Mouse (Mus musculus): Measurements from ENCODE around the gene Tssc4. TPM values are rescaled to one million over a fixed set of nuclear protein-coding genes. Genes with fewer than 3 reads are reported as not detected.

Tssc4 gene
- polyA plus RNA-seq, 1 experiment from 2014 or later: 90.7 TPM

- Histone ChIP-seq H3K27me3 (ENCODE audit: control insufficient read depth, insufficient read depth, low read depth, low read length) (no peaks in the 10 kb centered on the region), H3K4me1 (ENCODE audit: control insufficient read depth, insufficient read depth, low read length) (peaks cover 30% of the 10 kb centered on the region), H3K9me3 (replicated peaks; ENCODE audit: control insufficient read depth, low read length, poor library complexity, severe bottlenecking) (no peaks in the 10 kb centered on the region), H3K27ac (ENCODE audit: low read length) (peak overlapping the region; percentile 89), H3K36me3 (ENCODE audit: control insufficient read depth, insufficient read depth, low read length) (no peaks in the 10 kb centered on the region; the same call in 1 of the 2 replicates), H3K4me3 (ENCODE audit: low read depth, low read length) (peak overlapping the region; percentile 96), H3K9ac (ENCODE audit: low read depth, low read length) (peak overlapping the region; percentile 98), H3K4me2 (ENCODE audit: low read length) (peak overlapping the region; percentile 88)
- ATAC-seq: peak; percentile 83
- WGBS: 1% methylated on average over 45 of the region's 46 CpGs
Observed at GRCm38 (mm10) chr7:143053008-143053899, 15.8 kb upstream of the Tssc4 start.

GRCm38 (mm10) chr7:143053961-143054611 lies 15.0 kb upstream of the Tssc4 start:
- 71% methylated on average over 11 of the region's 11 CpGs for WGBS
- no peak overlapping the region for H3K27ac ChIP-seq (ENCODE audit: low read length)
- no peaks in the 10 kb centered on the region for H3K27me3 ChIP-seq (ENCODE audit: control insufficient read depth, insufficient read depth, low read depth, low read length)
- peak; percentile 1; the same call in 1 of the 2 replicates for ATAC-seq
- H3K4me1 ChIP-seq (ENCODE audit: control insufficient read depth, insufficient read depth, low read length): peaks cover 35% of the 10 kb centered on the region
- no peaks in the 10 kb centered on the region; the same call in 1 of the 2 replicates for H3K36me3 ChIP-seq (ENCODE audit: control insufficient read depth, insufficient read depth, low read length)
- peak overlapping the region; percentile 98 for H3K9ac ChIP-seq (ENCODE audit: low read depth, low read length)
- H3K9me3 ChIP-seq (replicated peaks; ENCODE audit: control insufficient read depth, low read length, poor library complexity, severe bottlenecking): no peaks in the 10 kb centered on the region
- H3K4me2 ChIP-seq (ENCODE audit: low read length): peak overlapping the region; percentile 88
- H3K4me3 ChIP-seq (ENCODE audit: low read depth, low read length): peak overlapping the region; percentile 96

DNA sequence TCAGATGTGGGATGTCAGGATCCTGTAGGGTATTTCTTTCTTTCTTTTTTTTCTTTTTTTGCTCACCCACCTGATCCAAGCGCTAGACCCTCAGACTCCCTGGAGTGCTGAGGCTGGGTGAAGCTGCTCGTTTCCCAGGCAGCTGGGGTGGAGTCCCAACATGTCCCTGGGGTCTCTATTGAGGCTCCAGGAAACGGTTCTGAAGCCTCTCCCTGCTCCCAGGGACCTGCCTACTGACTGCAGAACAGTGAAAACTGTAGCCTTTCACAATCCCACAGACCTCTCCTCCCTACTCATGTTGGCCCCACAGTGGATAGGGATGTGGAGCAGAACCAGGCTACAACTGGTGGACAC lies 14.5 kb upstream of the Tssc4 start:
- no peaks in the 10 kb centered on the region; the same call in 1 of the 2 replicates for H3K36me3 ChIP-seq (ENCODE audit: control insufficient read depth, insufficient read depth, low read length)
- WGBS: 39% methylated on average over 3 of the region's 3 CpGs
- peak overlapping the region; percentile 96; the same call in 1 of the 2 replicates for H3K4me3 ChIP-seq (ENCODE audit: low read depth, low read length)
- peaks cover 38% of the 10 kb centered on the region for H3K4me1 ChIP-seq (ENCODE audit: control insufficient read depth, insufficient read depth, low read length)
- H3K9me3 ChIP-seq (replicated peaks; ENCODE audit: control insufficient read depth, low read length, poor library complexity, severe bottlenecking): no peaks in the 10 kb centered on the region
- no peak for ATAC-seq
- no peaks in the 10 kb centered on the region for H3K27me3 ChIP-seq (ENCODE audit: control insufficient read depth, insufficient read depth, low read depth, low read length)
- peak overlapping the region; percentile 98; the same call in 1 of the 2 replicates for H3K9ac ChIP-seq (ENCODE audit: low read depth, low read length)
- peak overlapping the region; percentile 88 for H3K4me2 ChIP-seq (ENCODE audit: low read length)
- no peak overlapping the region for H3K27ac ChIP-seq (ENCODE audit: low read length)

- WGBS: 88% methylated on average over 3 of the region's 3 CpGs
Observed at GRCm38 (mm10) chr7:143055001-143055400, 14.0 kb upstream of the Tssc4 start.

GRCm38 (mm10) chr7:143055499-143056186 lies 13.4 kb upstream of the Tssc4 start:
- WGBS: 77% methylated on average over 11 of the region's 11 CpGs
- H3K4me1 ChIP-seq (ENCODE audit: control insufficient read depth, insufficient read depth, low read length): peaks cover 38% of the 10 kb centered on the region
- H3K9me3 ChIP-seq (replicated peaks; ENCODE audit: control insufficient read depth, low read length, poor library complexity, severe bottlenecking): no peaks in the 10 kb centered on the region
- no peak overlapping the region for H3K9ac ChIP-seq (ENCODE audit: low read depth, low read length)
- no peak overlapping the region for H3K27ac ChIP-seq (ENCODE audit: low read length)
- H3K36me3 ChIP-seq (ENCODE audit: control insufficient read depth, insufficient read depth, low read length): no peaks in the 10 kb centered on the region; the same call in 1 of the 2 replicates
- no peak overlapping the region for H3K4me3 ChIP-seq (ENCODE audit: low read depth, low read length)
- no peaks in the 10 kb centered on the region for H3K27me3 ChIP-seq (ENCODE audit: control insufficient read depth, insufficient read depth, low read depth, low read length)
- no peak for ATAC-seq
- peak overlapping the region; percentile 22; the same call in 1 of the 2 replicates for H3K4me2 ChIP-seq (ENCODE audit: low read length)

More at GRCm38 (mm10) chr7:143055001-143055400, 14.0 kb upstream of the Tssc4 start:
- Histone ChIP-seq H3K4me1 (ENCODE audit: control insufficient read depth, insufficient read depth, low read length) (peaks cover 38% of the 10 kb centered on the region), H3K4me2 (ENCODE audit: low read length) (peak overlapping the region; percentile 88), H3K27ac (ENCODE audit: low read length) (no peak overlapping the region), H3K9ac (ENCODE audit: low read depth, low read length) (peak overlapping the region; percentile 98; the same call in 1 of the 2 replicates), H3K27me3 (ENCODE audit: control insufficient read depth, insufficient read depth, low read depth, low read length) (no peaks in the 10 kb centered on the region), H3K36me3 (ENCODE audit: control insufficient read depth, insufficient read depth, low read length) (no peaks in the 10 kb centered on the region; the same call in 1 of the 2 replicates), H3K9me3 (replicated peaks; ENCODE audit: control insufficient read depth, low read length, poor library complexity, severe bottlenecking) (no peaks in the 10 kb centered on the region), H3K4me3 (ENCODE audit: low read depth, low read length) (peak overlapping the region; percentile 96; the same call in 1 of the 2 replicates)
- ATAC-seq: no peak

GRCm38 (mm10) chr7:143057023-143057422 lies 12.0 kb upstream of the Tssc4 start:
- H3K27me3 ChIP-seq (ENCODE audit: control insufficient read depth, insufficient read depth, low read depth, low read length): no peaks in the 10 kb centered on the region
- H3K4me2 ChIP-seq (ENCODE audit: low read length): peak overlapping the region; percentile 12; the same call in 1 of the 2 replicates
- H3K4me3 ChIP-seq (ENCODE audit: low read depth, low read length): no peak overlapping the region
- no peaks in the 10 kb centered on the region; the same call in 1 of the 2 replicates for H3K36me3 ChIP-seq (ENCODE audit: control insufficient read depth, insufficient read depth, low read length)
- no peak overlapping the region for H3K27ac ChIP-seq (ENCODE audit: low read length)
- H3K9me3 ChIP-seq (replicated peaks; ENCODE audit: control insufficient read depth, low read length, poor library complexity, severe bottlenecking): no peaks in the 10 kb centered on the region
- H3K4me1 ChIP-seq (ENCODE audit: control insufficient read depth, insufficient read depth, low read length): peaks cover 36% of the 10 kb centered on the region
- ATAC-seq: no peak
- 0 out of 2 replicates have a peak overlapping the region, but pooled peaks have one; percentile 6 for H3K9ac ChIP-seq (ENCODE audit: low read depth, low read length)
- WGBS: 95% methylated on average over 5 of the region's 5 CpGs

- 85% methylated on average over 9 of the region's 9 CpGs for WGBS
- H3K27ac ChIP-seq (ENCODE audit: low read length): peak overlapping the region; percentile 41
Observed at GRCm38 (mm10) chr7:143057667-143058220, 11.3 kb upstream of the Tssc4 start.

DNA sequence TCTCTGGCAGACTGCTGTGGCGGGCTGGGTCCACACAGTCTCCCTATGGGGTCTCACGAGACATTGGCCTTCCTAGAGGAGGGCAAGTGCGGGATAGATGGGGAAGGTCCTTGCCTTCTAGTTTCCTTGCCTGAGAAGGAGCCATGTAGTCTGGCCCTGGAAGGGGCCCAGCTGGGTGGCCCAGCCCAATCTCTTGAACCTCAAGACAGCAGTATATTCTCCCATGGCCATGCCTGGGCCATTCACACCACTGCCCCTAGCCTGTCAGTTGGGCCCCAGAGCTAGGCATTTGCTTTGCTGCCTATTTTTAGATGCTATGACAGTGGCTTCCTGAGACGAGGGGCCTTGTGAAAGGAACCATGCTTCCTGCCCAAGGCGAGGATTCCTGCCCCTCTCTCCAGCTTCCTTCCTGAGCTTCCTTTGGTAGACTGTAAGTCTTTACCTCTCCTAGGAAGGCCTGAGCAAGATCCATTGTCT lies 10.8 kb upstream of the Tssc4 start:
- 83% methylated on average over 5 of the region's 5 CpGs for WGBS
- peak overlapping the region; percentile 41 for H3K27ac ChIP-seq (ENCODE audit: low read length)
- H3K9me3 ChIP-seq (replicated peaks; ENCODE audit: control insufficient read depth, low read length, poor library complexity, severe bottlenecking): no peaks in the 10 kb centered on the region
- H3K36me3 ChIP-seq (ENCODE audit: control insufficient read depth, insufficient read depth, low read length): no peaks in the 10 kb centered on the region; the same call in none of the 2 replicates
- ATAC-seq: no peak
- H3K4me2 ChIP-seq (ENCODE audit: low read length): no peak overlapping the region
- no peaks in the 10 kb centered on the region for H3K27me3 ChIP-seq (ENCODE audit: control insufficient read depth, insufficient read depth, low read depth, low read length)
- no peak overlapping the region for H3K4me3 ChIP-seq (ENCODE audit: low read depth, low read length)
- peaks cover 31% of the 10 kb centered on the region for H3K4me1 ChIP-seq (ENCODE audit: control insufficient read depth, insufficient read depth, low read length)
- H3K9ac ChIP-seq (ENCODE audit: low read depth, low read length): no peak overlapping the region

More at GRCm38 (mm10) chr7:143057667-143058220, 11.3 kb upstream of the Tssc4 start:
- H3K4me1 ChIP-seq (ENCODE audit: control insufficient read depth, insufficient read depth, low read length): peaks cover 31% of the 10 kb centered on the region
- no peaks in the 10 kb centered on the region; the same call in 1 of the 2 replicates for H3K36me3 ChIP-seq (ENCODE audit: control insufficient read depth, insufficient read depth, low read length)
- no peaks in the 10 kb centered on the region for H3K27me3 ChIP-seq (ENCODE audit: control insufficient read depth, insufficient read depth, low read depth, low read length)
- no peak overlapping the region for H3K9ac ChIP-seq (ENCODE audit: low read depth, low read length)
- H3K4me2 ChIP-seq (ENCODE audit: low read length): no peak overlapping the region
- H3K9me3 ChIP-seq (replicated peaks; ENCODE audit: control insufficient read depth, low read length, poor library complexity, severe bottlenecking): no peaks in the 10 kb centered on the region
- no peak overlapping the region for H3K4me3 ChIP-seq (ENCODE audit: low read depth, low read length)
- no peak for ATAC-seq

All from midbrain, embryonic 16.5 days (tissue).